Mouse (Mus musculus) limb, embryonic 14.5 days (tissue): ENCODE measurements around the gene Palld. TPM values are rescaled to one million over a fixed set of nuclear protein-coding genes. Genes with fewer than 3 reads are reported as not detected.
A peak's percentile ranks its signal among the peaks of the same experiment; 100 is the strongest.

Experiments
- ATAC-seq: fragments of 200-750 bp; cut with Nextera tagmentation; 2 replicates; pipeline ENCODE4 v1.8.0; 2017; ENCODE audit warnings: low read depth, moderate number of reproducible peaks, moderate TSS enrichment; ENCODE audit not compliant: low FRiP score
- DNase-seq: peaks from one replicate; pipeline ENCODE4 v3.0.0-alpha.2; 2015; ENCODE audit warnings: low spot score
- H3K27ac ChIP-seq: fragments of 300-500 bp; sonication (generic); replicated peaks from 2 replicates; pipeline ENCODE4 v1.5.1; 2014; ENCODE audit warnings: low read depth, mild to moderate bottlenecking, low read length, moderate library complexity, mixed read lengths
- H3K27me3 ChIP-seq: fragments of 300-500 bp; sonication (generic); 2 replicates; pipeline ENCODE4 v1.6.1; 2014; ENCODE audit warnings: low read length, mixed read lengths; ENCODE audit not compliant: control insufficient read depth, insufficient read depth
- H3K36me3 ChIP-seq: fragments of 300-500 bp; sonication (generic); 2 replicates; pipeline ENCODE4 v1.6.1; 2014; ENCODE audit warnings: mild to moderate bottlenecking, low read length, moderate library complexity, mixed read lengths; ENCODE audit not compliant: control insufficient read depth, insufficient read depth
- H3K4me1 ChIP-seq: fragments of 300-500 bp; sonication (generic); 2 replicates; pipeline ENCODE4 v1.6.1; 2014; ENCODE audit warnings: antibody characterized with exemption, low read length, mixed read lengths; ENCODE audit not compliant: control insufficient read depth, insufficient read depth
- H3K4me2 ChIP-seq: fragments of 300-500 bp; sonication (generic); replicated peaks from 2 replicates; pipeline ENCODE4 v1.6.1; 2014; ENCODE audit warnings: low read depth, mild to moderate bottlenecking, low read length, moderate library complexity; ENCODE audit not compliant: severe bottlenecking
- H3K4me3 ChIP-seq: fragments of 300-500 bp; sonication (generic); replicated peaks from 2 replicates; pipeline ENCODE4 v1.5.1; 2014; ENCODE audit warnings: low read length
- H3K9ac ChIP-seq: fragments of 300-500 bp; sonication (generic); 2 replicates; pipeline ENCODE4 v1.6.1; 2014; ENCODE audit warnings: mild to moderate bottlenecking, low read depth, low read length, moderate library complexity; ENCODE audit not compliant: severe bottlenecking
- H3K9me3 ChIP-seq: fragments of 300-500 bp; sonication (generic); 2 replicates; pipeline ENCODE4 v1.6.1; 2016; ENCODE audit warnings: low read length; ENCODE audit not compliant: control insufficient read depth
- POLR2A ChIP-seq: fragments of 200-500 bp; IDR thresholded peaks from 2 replicates; pipeline ENCODE4 v1.8.0; 2012; ENCODE audit warnings: inconsistent platforms, mild to moderate bottlenecking, moderate library complexity, borderline replicate concordance; ENCODE audit not compliant: insufficient read depth, insufficient read length; ENCODE audit errors: extremely low read depth
- WGBS: fragments of 180-500 bp; shearing (Covaris S2); extraction: QIAGEN DNeasy Blood & Tissue Kit; methylation state at CpG from one replicate; pipeline ENCODE4 v1.1.7; 2014; 5-methylcytosine and 5-hydroxymethylcytosine counted together
- polyA plus RNA-seq, 2 experiments: library from polyadenylated mRNA; depleted of rRNA in 1 of 2; stranded (reverse) in 1 of 2; unstranded in 1 of 2; fragments of >200 nt; fragmentation: Nextera tagmentation in 1 of 2; extraction: Ambion mirVana in 1 of 2; gene quantifications; 2 replicates each; pipeline versions ENCODE4 v1.2.1 to v1.2.3; 2012 to 2014

Gene Palld
- polyA plus RNA-seq, 2 experiments, result 61.4 to 99.0 TPM

DNA sequence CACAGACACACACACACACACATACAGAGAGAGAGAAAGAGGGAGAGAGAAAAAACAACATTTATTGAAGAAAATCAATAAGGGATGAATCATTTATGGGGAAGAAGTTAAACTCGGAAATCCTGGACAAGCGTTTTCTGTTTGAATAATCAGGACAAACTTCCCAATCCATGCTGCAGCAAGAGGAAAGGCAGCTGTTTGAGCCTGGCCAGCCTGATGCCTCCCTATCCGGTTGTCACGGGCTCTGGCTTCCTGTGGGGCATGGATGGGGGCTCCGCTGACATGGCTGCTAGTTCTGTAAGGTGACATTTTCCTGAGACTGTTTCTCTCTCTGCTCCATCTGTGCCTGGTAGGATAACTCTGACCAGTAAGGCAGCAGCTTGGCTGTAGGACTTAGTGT, 343.0 kb downstream of the Palld start:
- 0 out of 2 replicates have a peak overlapping the region, but pooled peaks have one; percentile 7 for H3K9ac ChIP-seq
- H3K27ac ChIP-seq, result 0 out of 2 replicates have a peak overlapping the region, but pooled peaks have one; percentile 13
- no peaks in the 10 kb centered on the region for H3K9me3 ChIP-seq
- H3K27me3 ChIP-seq, result no peaks in the 10 kb centered on the region
- H3K4me1 ChIP-seq, result peaks cover 18% of the 10 kb centered on the region
- DNase-seq (no peak), ATAC-seq (no peak)
- H3K36me3 ChIP-seq, result no peaks in the 10 kb centered on the region
- no peak overlapping the region for H3K4me3 ChIP-seq
- no peak overlapping the region for H3K4me2 ChIP-seq
- no peak for TF ChIP-seq POLR2A
- WGBS, result 75% methylated on average over 5 of the region's 5 CpGs

DNA sequence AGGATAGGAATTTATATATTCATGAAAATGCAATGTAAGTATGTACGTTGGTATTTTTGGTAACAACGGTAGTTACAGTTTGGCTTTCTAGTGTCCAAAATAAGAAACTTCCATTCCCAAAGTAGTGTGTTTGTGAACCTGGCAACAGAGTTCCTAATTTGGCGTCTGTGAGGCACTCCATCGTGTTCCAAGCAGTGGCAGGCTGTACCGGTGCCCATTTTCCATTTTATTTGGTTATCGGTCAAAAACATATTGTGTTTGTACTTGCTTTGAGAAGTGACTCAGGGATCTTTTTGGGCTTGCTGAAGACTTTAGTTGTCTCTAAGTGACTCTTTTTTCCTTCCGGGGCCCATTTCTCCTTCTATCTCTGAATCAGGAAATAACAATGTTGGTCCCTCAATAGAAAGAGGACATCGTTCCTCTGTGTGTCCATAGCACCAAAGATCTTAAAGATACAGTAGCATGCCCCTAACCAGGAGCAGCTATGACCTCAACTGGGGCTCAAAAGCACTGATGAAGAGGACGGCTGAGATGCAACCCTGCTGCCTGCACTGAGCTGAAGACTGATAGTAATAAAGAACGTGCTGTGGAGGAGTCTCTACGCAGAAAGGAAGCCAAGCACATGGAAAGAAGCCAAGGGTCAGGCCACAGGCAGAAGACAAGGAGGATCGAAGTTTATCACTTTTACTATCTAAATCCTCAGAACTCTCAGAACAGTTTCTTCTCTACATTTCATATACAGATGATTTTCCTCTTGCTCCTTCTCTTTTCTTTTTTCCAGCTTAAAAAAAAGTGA, 344.2 kb downstream of the Palld start:
- DNase-seq, result no peak
- H3K4me3 ChIP-seq, result no peak overlapping the region
- H3K36me3 ChIP-seq, result no peaks in the 10 kb centered on the region
- no peak overlapping the region for H3K4me2 ChIP-seq
- H3K27ac ChIP-seq, result no peak overlapping the region
- no peak overlapping the region for H3K9ac ChIP-seq
- no peaks in the 10 kb centered on the region for H3K27me3 ChIP-seq
- no peaks in the 10 kb centered on the region for H3K9me3 ChIP-seq
- ATAC-seq, result no peak
- H3K4me1 ChIP-seq, result peaks cover 16% of the 10 kb centered on the region
- TF ChIP-seq POLR2A, result no peak
- 89% methylated on average over 12 of the region's 12 CpGs for WGBS

DNA sequence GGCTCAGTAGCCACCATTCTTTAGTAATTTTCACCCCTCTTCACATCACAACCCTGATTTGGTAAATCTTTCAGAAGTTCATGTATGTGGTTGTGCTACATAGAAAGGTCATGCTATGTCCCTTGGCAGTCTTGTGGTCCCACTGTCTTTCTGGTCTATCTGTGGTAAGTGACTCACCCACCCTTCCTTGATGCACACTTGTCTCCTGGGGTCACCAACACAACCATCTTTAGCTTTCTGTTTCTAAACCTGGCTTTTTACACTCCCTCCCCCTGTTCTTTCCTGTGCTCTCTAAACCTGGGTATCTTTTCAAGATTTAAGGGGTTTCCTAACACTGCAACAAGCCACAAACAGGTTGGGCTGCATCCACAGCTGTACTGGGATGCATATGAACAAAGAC, 345.5 kb downstream of the Palld start:
- Histone ChIP-seq H3K9ac (no peak overlapping the region), H3K36me3 (no peaks in the 10 kb centered on the region), H3K4me3 (no peak overlapping the region), H3K27ac (no peak overlapping the region), H3K4me1 (peaks cover 22% of the 10 kb centered on the region), H3K9me3 (no peaks in the 10 kb centered on the region), H3K27me3 (no peaks in the 10 kb centered on the region), H3K4me2 (no peak overlapping the region)
- no peak for TF ChIP-seq POLR2A
- no peak for ATAC-seq
- DNase-seq, result no peak

DNA sequence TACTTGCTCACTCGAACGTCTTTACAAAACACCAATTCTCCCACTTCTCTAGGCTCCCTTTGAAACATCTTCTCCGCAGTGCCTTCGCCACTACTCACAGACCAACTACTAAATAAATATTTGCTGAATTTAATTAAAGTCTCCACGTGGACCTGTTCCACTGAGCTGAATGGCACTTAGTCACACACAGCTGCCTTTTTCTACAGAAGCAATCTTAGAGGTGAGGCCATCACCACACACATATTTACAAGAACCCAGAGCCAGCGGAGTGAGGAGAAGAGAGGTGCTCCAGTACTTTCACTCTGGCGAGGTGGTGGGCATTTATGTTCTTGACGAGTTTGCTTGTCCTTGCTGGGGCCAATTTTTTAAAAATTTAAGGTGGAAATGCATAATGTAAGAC, 346.3 kb downstream of the Palld start:
- DNase-seq, result no peak
- no peak overlapping the region for H3K9ac ChIP-seq
- no peak overlapping the region for H3K27ac ChIP-seq
- TF ChIP-seq POLR2A, result no peak
- no peaks in the 10 kb centered on the region for H3K27me3 ChIP-seq
- H3K4me3 ChIP-seq, result no peak overlapping the region
- H3K36me3 ChIP-seq, result no peaks in the 10 kb centered on the region
- H3K4me2 ChIP-seq, result no peak overlapping the region
- 66% methylated on average over 8 of the region's 8 CpGs for WGBS
- H3K9me3 ChIP-seq, result no peaks in the 10 kb centered on the region
- peaks cover 25% of the 10 kb centered on the region for H3K4me1 ChIP-seq
- no peak for ATAC-seq

DNA sequence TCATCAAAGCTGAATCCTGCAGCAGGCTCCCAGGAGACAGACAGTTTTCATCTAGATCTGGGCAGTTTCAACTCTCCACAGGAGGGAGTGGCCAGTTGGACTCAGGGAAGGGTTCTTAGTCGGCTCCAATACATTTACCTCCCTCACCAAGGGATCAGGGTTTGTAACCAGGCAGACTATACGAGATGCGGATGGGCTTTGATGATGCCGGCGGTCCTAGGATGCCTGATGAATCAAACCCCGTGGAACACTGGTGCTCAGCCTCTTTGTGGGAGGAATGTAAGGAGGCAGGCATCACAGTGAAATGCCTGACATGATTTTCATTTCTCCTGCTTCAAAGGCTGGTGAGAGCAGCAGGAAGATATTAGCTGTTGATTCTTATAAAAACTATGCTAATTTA, 347.1 kb downstream of the Palld start:
- Histone ChIP-seq H3K4me1 (peaks cover 20% of the 10 kb centered on the region), H3K4me3 (no peak overlapping the region), H3K36me3 (peaks cover 2% of the 10 kb centered on the region), H3K9me3 (no peaks in the 10 kb centered on the region), H3K27ac (no peak overlapping the region), H3K27me3 (no peaks in the 10 kb centered on the region), H3K4me2 (no peak overlapping the region), H3K9ac (no peak overlapping the region)
- 66% methylated on average over 6 of the region's 6 CpGs for WGBS
- no peak for TF ChIP-seq POLR2A
- no peak for DNase-seq
- no peak for ATAC-seq
